Mouse (Mus musculus) cortical plate, adult 2 months (tissue): Measurements from ENCODE around the gene Kpna7.

Experiments used
- CTCF ChIP-seq: fragments of 200-500 bp; IDR thresholded peaks from 2 replicates; pipeline ENCODE4 v1.5.1; 2011; ENCODE audit warnings: mild to moderate bottlenecking, control low read depth, low read length; ENCODE audit not compliant: insufficient read depth; ENCODE audit errors: extremely low read depth
- POLR2A ChIP-seq: fragments of 200-500 bp; IDR thresholded peaks from 2 replicates; pipeline ENCODE4 v1.6.1; 2011; ENCODE audit warnings: mild to moderate bottlenecking, low read length, control low read depth; ENCODE audit not compliant: insufficient read depth; ENCODE audit errors: extremely low read depth

DNA sequence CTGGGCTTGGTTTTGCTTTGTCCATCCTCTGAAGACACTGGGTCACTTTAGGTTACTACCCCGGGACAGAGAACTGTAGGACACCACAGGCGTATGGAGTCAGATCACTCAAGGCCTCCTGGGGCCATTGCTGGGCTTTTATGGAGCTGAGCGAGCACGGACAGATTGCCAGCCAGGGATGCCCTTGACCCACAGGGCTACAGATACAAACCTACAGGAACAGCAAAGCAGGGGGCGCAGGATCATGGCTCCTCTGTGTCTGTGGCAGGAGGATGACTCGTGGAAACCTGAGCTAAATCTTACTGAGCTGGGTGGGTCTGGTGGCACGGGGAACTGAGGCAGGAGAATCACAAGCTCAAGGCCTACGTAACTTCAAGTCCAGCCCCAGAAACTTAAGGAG is 28.7 kb upstream of the Kpna7 start:
- TF ChIP-seq CTCF (no peak), POLR2A (no peak)
